Mouse (Mus musculus): ENCODE results near the gene Gm20219. TPM values are rescaled to one million over a fixed set of nuclear protein-coding genes. Genes with fewer than 3 reads are reported as not detected.

Gm20219 gene
- polyA plus RNA-seq (2012; ENCODE audit: insufficient read depth, low replicate concordance): 2.6 and 23.3 TPM in 2 replicates

DNA sequence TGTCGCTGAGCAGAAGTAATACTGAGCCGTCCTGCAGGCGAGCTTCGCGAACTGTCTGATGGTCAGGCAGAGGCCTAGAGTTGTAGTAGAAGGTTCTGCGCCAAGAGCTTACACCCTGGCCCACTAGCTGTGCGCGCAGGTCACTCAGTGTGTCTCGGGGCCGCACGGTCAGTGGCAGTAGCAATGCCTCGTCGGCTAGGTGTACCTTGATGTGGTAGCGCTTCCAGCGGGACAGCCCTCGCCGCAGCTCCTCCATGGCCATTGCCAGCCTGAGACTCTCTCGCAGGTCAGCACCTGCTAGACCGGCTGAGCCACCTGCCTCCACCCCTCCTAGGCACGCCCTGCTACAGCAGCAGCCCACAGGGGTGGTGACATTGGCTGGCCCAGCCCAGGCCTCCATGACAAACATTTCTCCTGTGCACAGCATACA, at the start of gene Gm20219:
Gm20219 (minus strand) TSS at position 266 of the 430 bp plus-strand sequence.
- H3K4me3 ChIP-seq (replicated peaks): peak within 1 kb of the TSS; percentile 2
- peaks cover 10% of the 10 kb centered on the region for H3K27me3 ChIP-seq (replicated peaks)
- H3K9me3 ChIP-seq: no peaks in the 10 kb centered on the region
- TF ChIP-seq GATA1 (IDR thresholded peaks at IDR 0.05; ENCODE audit: borderline replicate concordance, low read length) (no peak), FLI1 (IDR thresholded peaks at IDR 0.05; ENCODE audit: low read length) (no peak)
- peaks cover 27% of the 10 kb centered on the region for H3K36me3 ChIP-seq (replicated peaks; ENCODE audit: low read length)
- peaks cover 16% of the 10 kb centered on the region for H3K4me1 ChIP-seq

DNA sequence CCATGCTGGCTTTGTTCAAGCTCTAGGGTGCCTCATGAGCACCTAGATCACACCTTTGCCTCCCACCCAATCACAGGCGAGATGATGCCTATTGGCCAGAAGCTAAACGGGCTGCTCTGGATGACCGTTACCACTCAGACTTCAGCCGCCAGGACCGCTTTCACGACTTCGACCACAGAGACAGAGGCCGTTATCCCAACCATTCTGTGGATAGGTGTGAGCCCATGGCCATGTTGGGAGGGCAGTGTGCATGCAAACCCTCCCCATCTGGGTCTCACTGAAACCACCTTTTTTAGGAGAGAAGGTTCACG, 49.8 kb upstream of the Gm20219 start:
- Histone ChIP-seq H3K9me3 (no peaks in the 10 kb centered on the region), H3K27me3 (replicated peaks) (no peaks in the 10 kb centered on the region), H3K4me1 (peaks cover 31% of the 10 kb centered on the region), H3K4me3 (replicated peaks) (no peak overlapping the region), H3K36me3 (replicated peaks; ENCODE audit: low read length) (peaks cover 92% of the 10 kb centered on the region)
- TF ChIP-seq FLI1 (IDR thresholded peaks at IDR 0.05; ENCODE audit: low read length): no peak
- TF ChIP-seq GATA1 (IDR thresholded peaks at IDR 0.05; ENCODE audit: borderline replicate concordance, low read length): no peak

DNA sequence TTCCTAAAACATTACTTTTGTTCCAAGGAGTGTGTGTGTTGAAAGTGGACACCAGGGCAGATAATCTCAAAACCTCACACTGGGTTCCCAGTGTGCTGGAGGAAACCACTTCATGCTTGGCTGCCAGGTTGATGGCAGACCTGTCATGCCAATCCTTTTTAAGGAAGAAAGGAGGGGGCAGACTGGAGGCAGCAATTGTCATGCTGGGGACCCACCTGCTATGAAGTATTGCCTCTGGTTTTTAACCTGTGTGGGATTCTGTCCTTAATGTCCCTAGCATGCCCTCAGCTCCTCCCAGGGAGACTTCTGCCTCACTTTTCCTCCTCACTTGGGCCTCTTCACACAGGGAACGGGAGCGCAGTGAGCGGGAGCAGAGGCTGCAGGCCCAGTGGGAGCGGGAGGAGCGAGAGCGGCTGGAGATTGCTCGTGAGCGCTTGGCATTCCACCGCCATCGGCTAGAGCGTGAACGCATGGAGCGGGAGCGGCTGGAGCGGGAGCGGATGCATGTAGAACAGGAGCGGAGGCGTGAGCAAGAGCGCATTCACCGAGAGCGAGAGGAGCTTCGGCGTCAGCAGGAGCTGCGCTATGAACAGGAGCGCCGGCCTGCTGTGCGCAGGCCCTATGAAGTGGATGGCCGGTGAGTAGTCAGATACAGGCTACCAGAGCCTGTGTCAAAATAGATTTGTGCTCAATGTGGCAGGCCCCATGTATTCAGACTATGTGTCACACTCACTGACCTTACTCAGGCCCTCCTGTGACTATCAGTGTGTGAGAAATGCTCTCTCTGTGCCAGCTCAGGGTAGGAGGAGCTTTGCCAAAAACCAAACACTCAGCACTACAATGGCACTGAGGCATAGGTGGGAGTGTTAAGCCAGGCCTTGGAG, 49.2 kb upstream of the Gm20219 start:
- no peak overlapping the region for H3K4me3 ChIP-seq (replicated peaks)
- no peaks in the 10 kb centered on the region for H3K27me3 ChIP-seq (replicated peaks)
- no peaks in the 10 kb centered on the region for H3K9me3 ChIP-seq
- no peak for TF ChIP-seq FLI1 (IDR thresholded peaks at IDR 0.05; ENCODE audit: low read length)
- no peak for TF ChIP-seq GATA1 (IDR thresholded peaks at IDR 0.05; ENCODE audit: borderline replicate concordance, low read length)
- peaks cover 25% of the 10 kb centered on the region for H3K4me1 ChIP-seq
- peaks cover 94% of the 10 kb centered on the region for H3K36me3 ChIP-seq (replicated peaks; ENCODE audit: low read length)

DNA sequence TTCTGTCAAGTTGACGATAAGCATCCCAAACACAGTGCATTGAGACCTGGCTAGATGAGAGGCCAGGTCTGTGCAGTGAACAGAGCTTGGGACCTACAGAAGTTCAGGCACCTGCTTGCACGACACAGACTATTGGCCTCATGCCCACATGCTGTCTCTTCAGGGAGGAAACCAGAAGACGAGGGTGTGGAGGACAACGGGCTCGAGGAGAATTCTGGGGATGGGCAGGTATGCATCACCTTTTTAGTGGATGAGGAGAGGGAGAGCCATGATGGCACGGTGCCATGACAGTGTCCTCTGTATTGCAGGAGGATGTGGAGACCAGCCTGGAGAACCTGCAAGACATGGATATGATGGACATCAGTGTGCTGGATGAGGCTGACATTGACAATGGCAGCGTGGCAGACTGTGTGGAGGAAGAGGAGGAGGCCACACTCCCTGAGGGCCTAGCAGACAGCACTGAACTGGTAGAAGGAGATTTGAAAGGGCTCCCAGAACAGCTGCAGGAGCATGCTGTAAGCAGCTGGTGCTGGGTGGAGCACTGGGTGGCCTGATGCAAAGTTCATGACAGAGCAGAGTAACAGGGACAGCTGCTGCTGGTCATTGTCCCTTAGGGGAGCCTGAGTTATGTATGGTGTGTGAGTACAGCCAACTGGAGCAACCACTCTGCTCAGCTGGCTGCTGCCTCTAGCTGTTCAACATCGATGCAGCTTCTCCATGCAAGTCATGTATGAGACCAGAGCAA, 39.5 kb upstream of the Gm20219 start:
- Histone ChIP-seq H3K27me3 (replicated peaks) (no peaks in the 10 kb centered on the region), H3K4me1 (peaks cover 52% of the 10 kb centered on the region), H3K36me3 (replicated peaks; ENCODE audit: low read length) (peaks cover 97% of the 10 kb centered on the region), H3K9me3 (no peaks in the 10 kb centered on the region), H3K4me3 (replicated peaks) (peak overlapping the region; percentile 29)
- TF ChIP-seq GATA1 (IDR thresholded peaks at IDR 0.05; ENCODE audit: borderline replicate concordance, low read length): no peak
- TF ChIP-seq FLI1 (IDR thresholded peaks at IDR 0.05; ENCODE audit: low read length): no peak

DNA sequence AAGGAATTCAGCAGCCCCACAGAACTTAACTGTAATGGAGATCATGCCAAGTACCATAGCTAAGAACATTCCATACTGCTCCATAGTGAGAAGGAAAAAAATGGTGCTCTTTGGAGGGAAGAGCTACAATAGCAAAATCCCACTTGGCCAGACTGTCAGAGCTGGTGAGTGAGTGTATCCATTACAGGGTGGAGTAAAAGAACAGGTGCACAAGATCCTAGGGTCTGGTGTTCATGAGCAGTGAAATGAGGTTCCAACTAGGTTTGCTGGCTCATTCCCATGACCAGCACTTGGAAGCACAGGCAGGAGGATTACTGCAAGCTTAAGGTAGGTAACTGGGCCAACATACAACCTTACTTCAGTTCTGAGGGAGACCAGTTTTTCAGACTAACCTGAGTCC, 38.4 kb upstream of the Gm20219 start:
- no peaks in the 10 kb centered on the region for H3K9me3 ChIP-seq
- peaks cover 100% of the 10 kb centered on the region for H3K36me3 ChIP-seq (replicated peaks; ENCODE audit: low read length)
- TF ChIP-seq FLI1 (IDR thresholded peaks at IDR 0.05; ENCODE audit: low read length) (no peak), GATA1 (IDR thresholded peaks at IDR 0.05; ENCODE audit: borderline replicate concordance, low read length) (no peak)
- H3K4me3 ChIP-seq (replicated peaks): no peak overlapping the region
- no peaks in the 10 kb centered on the region for H3K27me3 ChIP-seq (replicated peaks)
- H3K4me1 ChIP-seq: peaks cover 64% of the 10 kb centered on the region

DNA sequence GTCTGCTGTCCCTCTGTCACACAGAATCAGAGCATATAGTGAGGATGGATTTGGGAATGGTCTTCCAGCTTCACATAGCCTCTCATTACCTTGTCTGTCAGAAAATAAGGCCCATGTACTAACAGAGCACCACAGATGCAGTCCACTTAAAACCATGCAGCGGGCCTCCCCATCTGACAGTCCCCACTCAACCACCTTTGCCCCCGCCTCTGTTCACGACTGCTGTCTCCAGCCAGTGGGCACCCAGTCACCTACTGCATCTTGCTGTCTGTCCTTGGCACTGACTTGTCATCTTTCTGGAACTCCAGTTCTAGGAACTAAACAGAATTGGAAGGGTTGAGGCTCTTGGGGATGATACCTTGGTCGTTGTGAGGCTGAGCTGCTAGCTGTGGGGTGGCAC, 34.7 kb upstream of the Gm20219 start:
- Histone ChIP-seq H3K9me3 (no peaks in the 10 kb centered on the region), H3K36me3 (replicated peaks; ENCODE audit: low read length) (peaks cover 78% of the 10 kb centered on the region)

DNA sequence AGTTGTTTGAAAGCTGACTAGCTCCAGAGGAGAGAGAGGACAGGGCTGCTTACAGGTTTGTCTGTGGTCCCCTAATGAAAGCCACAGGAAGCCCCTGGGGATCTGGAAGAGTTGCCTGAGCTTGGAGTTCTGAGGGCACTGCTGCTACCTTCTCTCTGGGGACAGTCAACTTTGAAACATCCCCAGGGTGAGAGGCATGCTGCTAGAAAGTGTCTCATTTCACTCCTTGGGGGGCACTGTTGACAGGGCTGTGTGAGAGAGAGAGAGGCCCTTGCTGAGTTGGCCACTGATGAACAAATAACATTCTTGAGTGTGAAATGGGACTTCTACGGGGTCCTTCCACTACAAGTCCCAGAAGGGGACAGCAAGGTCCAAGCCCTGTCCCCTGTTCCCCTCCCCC, 33.6 kb upstream of the Gm20219 start:
- no peak for TF ChIP-seq FLI1 (IDR thresholded peaks at IDR 0.05; ENCODE audit: low read length)
- TF ChIP-seq GATA1 (IDR thresholded peaks at IDR 0.05; ENCODE audit: borderline replicate concordance, low read length): no peak
- Histone ChIP-seq H3K9me3 (no peaks in the 10 kb centered on the region), H3K27me3 (replicated peaks) (no peaks in the 10 kb centered on the region), H3K4me1 (peaks cover 77% of the 10 kb centered on the region), H3K36me3 (replicated peaks; ENCODE audit: low read length) (peaks cover 74% of the 10 kb centered on the region), H3K4me3 (replicated peaks) (peak overlapping the region; percentile 12)

More for the DNA sequence above, 34.7 kb upstream of the Gm20219 start:
- TF ChIP-seq GATA1 (IDR thresholded peaks at IDR 0.05; ENCODE audit: borderline replicate concordance, low read length): no peak
- H3K27me3 ChIP-seq (replicated peaks): no peaks in the 10 kb centered on the region
- peaks cover 79% of the 10 kb centered on the region for H3K4me1 ChIP-seq
- peak overlapping the region; percentile 15 for H3K4me3 ChIP-seq (replicated peaks)

DNA sequence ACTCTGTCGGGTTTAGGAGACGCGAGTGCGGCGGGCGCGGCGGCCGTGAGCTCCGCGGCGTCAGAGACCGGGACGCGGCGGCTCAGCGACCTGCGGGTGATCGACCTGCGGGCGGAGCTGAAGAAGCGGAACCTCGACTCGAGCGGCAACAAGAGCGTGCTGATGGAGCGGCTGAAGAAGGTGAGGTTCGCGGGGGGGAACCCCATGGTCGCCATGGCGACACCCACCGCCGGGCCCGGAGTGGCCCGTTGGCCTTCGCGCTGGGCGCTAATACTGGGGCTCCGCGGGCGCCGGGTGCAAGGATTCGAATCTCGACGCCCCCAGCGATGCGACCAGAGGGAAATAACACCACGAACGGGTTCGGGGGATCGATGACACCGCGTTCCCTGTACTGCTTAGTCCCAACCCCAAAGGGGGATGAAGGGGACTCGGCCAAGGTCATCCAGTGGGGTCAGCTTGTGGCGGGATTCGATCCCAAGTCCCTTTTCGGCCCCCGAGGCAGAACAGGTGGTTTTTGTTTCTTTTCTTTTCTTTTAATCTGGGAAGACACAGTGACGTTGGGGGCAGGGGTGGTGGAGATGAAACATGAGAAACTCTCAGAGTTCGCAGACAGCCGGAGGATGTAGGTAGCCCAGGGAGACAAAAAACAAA, 31.1 kb upstream of the Gm20219 start:
- H3K36me3 ChIP-seq (replicated peaks; ENCODE audit: low read length): peaks cover 74% of the 10 kb centered on the region
- H3K4me1 ChIP-seq: peaks cover 77% of the 10 kb centered on the region

DNA sequence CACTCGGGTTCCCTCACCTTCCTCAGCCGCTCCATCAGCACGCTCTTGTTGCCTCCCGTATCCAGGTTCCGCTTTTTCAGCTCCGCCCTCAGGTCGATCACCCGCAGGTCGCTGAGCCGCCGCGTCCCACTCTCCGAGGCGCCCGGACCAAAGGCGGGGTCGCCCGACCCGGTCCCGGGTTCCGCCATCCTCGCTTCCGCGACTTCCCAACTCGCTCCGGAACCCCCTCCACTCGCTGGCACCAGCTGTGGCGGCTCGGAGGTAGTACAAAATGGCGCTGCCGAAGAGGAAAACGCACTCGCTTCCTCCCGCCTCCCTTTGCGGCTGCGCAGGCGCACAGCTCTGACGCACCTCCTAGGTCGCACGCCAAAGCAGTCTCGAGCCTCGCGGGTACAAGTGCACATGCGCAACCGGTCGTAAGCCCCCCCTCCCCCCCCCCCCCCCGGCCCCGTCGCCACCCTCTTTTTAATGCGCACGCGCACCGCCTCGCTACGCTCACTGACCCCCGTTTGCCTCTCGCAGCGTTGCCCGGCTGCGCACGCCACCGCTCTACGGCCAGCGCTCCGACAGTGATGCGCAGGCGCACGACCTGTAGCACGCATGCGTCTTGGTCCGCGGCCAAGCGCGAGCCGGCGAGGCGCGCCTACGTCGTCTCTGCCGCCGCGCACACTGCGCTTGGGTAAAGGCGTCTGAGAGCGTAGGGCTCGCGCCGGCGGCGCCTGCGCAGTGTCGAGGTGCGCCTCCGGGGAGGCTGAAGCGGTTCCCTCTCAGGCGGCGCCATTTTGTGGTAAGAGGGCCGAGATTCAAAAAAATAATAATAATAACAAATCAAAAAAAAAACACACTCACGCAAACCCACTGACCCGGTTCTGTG, 30.3 kb upstream of the Gm20219 start, which contains the start of the genes Safb2 and Safb:
Safb2 (minus strand) TSS at position 329 of the 874 bp plus-strand sequence.
Safb (plus strand) TSS at position 569 of the 874 bp plus-strand sequence.
- Histone ChIP-seq H3K27me3 (replicated peaks) (no peaks in the 10 kb centered on the region), H3K4me1 (peaks cover 77% of the 10 kb centered on the region), H3K4me3 (replicated peaks) (peak within 1 kb of the TSS; percentile 99), H3K36me3 (replicated peaks; ENCODE audit: low read length) (peaks cover 74% of the 10 kb centered on the region), H3K9me3 (no peaks in the 10 kb centered on the region)
- TF ChIP-seq FLI1 (IDR thresholded peaks at IDR 0.05; ENCODE audit: low read length) (no peak), GATA1 (IDR thresholded peaks at IDR 0.05; ENCODE audit: borderline replicate concordance, low read length) (no peak)

More for the DNA sequence above, 31.1 kb upstream of the Gm20219 start:
- H3K4me3 ChIP-seq (replicated peaks): peak overlapping the region; percentile 99
- no peaks in the 10 kb centered on the region for H3K9me3 ChIP-seq
- TF ChIP-seq GATA1 (IDR thresholded peaks at IDR 0.05; ENCODE audit: borderline replicate concordance, low read length) (no peak), FLI1 (IDR thresholded peaks at IDR 0.05; ENCODE audit: low read length) (no peak)
- no peaks in the 10 kb centered on the region for H3K27me3 ChIP-seq (replicated peaks)

All from megakaryocyte, embryonic 14.5 days (primary cell).